Comparison of ENCODE assay signal across 22 mouse cellular contexts in the genomic region with DNA sequence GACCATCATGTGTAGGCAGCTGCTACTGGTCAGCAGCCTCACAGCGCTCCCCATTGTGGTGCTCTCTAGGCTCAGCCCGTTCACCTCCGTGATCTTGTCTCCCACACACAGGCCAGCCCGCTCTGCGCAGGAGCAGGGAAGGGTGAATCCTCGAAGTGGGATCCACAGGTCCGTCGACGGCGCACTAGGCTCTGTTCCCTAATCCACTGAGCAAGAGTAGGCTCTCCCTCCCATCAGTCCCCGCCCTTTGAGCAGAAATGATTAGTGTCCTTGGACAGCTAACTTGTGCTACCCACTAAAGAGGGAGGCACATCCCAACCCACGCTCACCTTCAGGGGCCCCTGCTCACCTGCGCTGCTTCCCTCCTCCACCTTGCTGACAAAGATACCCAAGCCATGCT. TPM values are rescaled to one million over a fixed set of nuclear protein-coding genes. Genes with fewer than 3 reads are reported as not detected.
DNase-seq lines count a peak whose midpoint lies in the region; ATAC-seq and TF ChIP-seq lines count a peak whose summit lies in the region.
"Had no signal": no experiment of that assay in that cellular context is flagged by ENCODE, and none has a peak within 500 bp of the region (broad histone marks: within the 10 kb centered on the region; RNA-seq: fewer than 3 reads in every experiment).

No protein-coding gene starts in this region.

- H3K79me2 ChIP-seq in myocyte (ENCODE audit: control insufficient read depth, insufficient read depth), result no peaks in the 10 kb centered on the region

- no peak for DNase-seq in forebrain, embryonic 10.5 days (ENCODE audit: extremely low spot score, low spot score)
- peak; percentile 56 for DNase-seq in testis, postnatal 10 days (ENCODE audit: low spot score)
- no peak for DNase-seq in testis, postnatal 14 days (ENCODE audit: low spot score)
- DNase-seq in cerebellum, adult 18-20 months, result no peak
- DNase-seq: adrenal gland, postnatal 10 days; B cell, adult 2 months; cerebellum, adult 11 months; cerebellum, adult 9-10 months; cerebellum, postnatal 25 days; gastrocnemius, postnatal 25 days; heart, postnatal 10 days; heart, postnatal 4 days had no signal

- no peak overlapping the region for H3K4me3 ChIP-seq in forebrain, embryonic 10.5 days
- no peak overlapping the region for H3K4me3 ChIP-seq in forebrain, embryonic 13.5 days
- no peak overlapping the region for H3K4me3 ChIP-seq in hindbrain, embryonic 12.5 days
- no peak overlapping the region for H3K4me3 ChIP-seq in hindbrain, embryonic 16.5 days (ENCODE audit: low read length)
- no peak overlapping the region for H3K4me3 ChIP-seq in myocyte
- H3K4me3 ChIP-seq: embryonic facial prominence, embryonic 13.5 days; forebrain, embryonic 15.5 days; heart, embryonic 10.5 days had no signal

- peak overlapping the region; percentile 30; the same call in 1 of the 2 replicates for H3K27ac ChIP-seq in forebrain, embryonic 10.5 days
- H3K27ac ChIP-seq in forebrain, embryonic 13.5 days, result no peak overlapping the region
- H3K27ac ChIP-seq in hindbrain, embryonic 12.5 days, result no peak overlapping the region
- no peak overlapping the region for H3K27ac ChIP-seq in hindbrain, embryonic 16.5 days (ENCODE audit: low read depth, low read length)
- H3K27ac ChIP-seq: embryonic facial prominence, embryonic 13.5 days; forebrain, embryonic 15.5 days; heart, embryonic 10.5 days; hindbrain, embryonic 14.5 days had no signal

- TF ChIP-seq POLR2A in myocyte (IDR thresholded peaks at IDR 0.05; ENCODE audit: insufficient read length, low read depth), result no peak

- no peak overlapping the region for H3K9ac ChIP-seq in forebrain, embryonic 13.5 days
- H3K9ac ChIP-seq in hindbrain, embryonic 12.5 days, result no peak overlapping the region
- no peak overlapping the region; the same call in 1 of the 2 replicates for H3K9ac ChIP-seq in hindbrain, embryonic 16.5 days (ENCODE audit: low read depth, low read length)
- H3K9ac ChIP-seq: embryonic facial prominence, embryonic 13.5 days; forebrain, embryonic 15.5 days; hindbrain, embryonic 14.5 days had no signal

- no peak overlapping the region for H3K4me2 ChIP-seq in forebrain, embryonic 13.5 days
- no peak overlapping the region for H3K4me2 ChIP-seq in hindbrain, embryonic 12.5 days (replicated peaks)
- no peak overlapping the region for H3K4me2 ChIP-seq in hindbrain, embryonic 16.5 days (ENCODE audit: low read length)
- H3K4me2 ChIP-seq in myocyte (ENCODE audit: low read depth), result no peak overlapping the region
- H3K4me2 ChIP-seq: embryonic facial prominence, embryonic 13.5 days; forebrain, embryonic 15.5 days; hindbrain, embryonic 14.5 days had no signal

- H3K27me3 ChIP-seq in forebrain, embryonic 10.5 days (ENCODE audit: poor library complexity, severe bottlenecking), result peaks cover 84% of the 10 kb centered on the region
- peaks cover 16% of the 10 kb centered on the region for H3K27me3 ChIP-seq in forebrain, embryonic 13.5 days
- peaks cover 52% of the 10 kb centered on the region for H3K27me3 ChIP-seq in hindbrain, embryonic 12.5 days
- no peaks in the 10 kb centered on the region for H3K27me3 ChIP-seq in hindbrain, embryonic 16.5 days (replicated peaks; ENCODE audit: control insufficient read depth, insufficient read depth, low read length)
- no peaks in the 10 kb centered on the region for H3K27me3 ChIP-seq in myocyte (ENCODE audit: control insufficient read depth, insufficient read depth, insufficient read length)

- no peaks in the 10 kb centered on the region for H3K36me3 ChIP-seq in forebrain, embryonic 10.5 days (replicated peaks)
- no peaks in the 10 kb centered on the region for H3K36me3 ChIP-seq in forebrain, embryonic 13.5 days (ENCODE audit: poor library complexity, severe bottlenecking)
- no peaks in the 10 kb centered on the region for H3K36me3 ChIP-seq in hindbrain, embryonic 12.5 days
- no peaks in the 10 kb centered on the region for H3K36me3 ChIP-seq in hindbrain, embryonic 16.5 days (ENCODE audit: control insufficient read depth, insufficient read depth, low read length)
- no peaks in the 10 kb centered on the region for H3K36me3 ChIP-seq in myocyte (ENCODE audit: control insufficient read depth, insufficient read depth)
- H3K36me3 ChIP-seq: embryonic facial prominence, embryonic 13.5 days; forebrain, embryonic 15.5 days; heart, embryonic 10.5 days had no signal

- no peak for ATAC-seq in forebrain, embryonic 13.5 days
- peak; percentile 21; the same call in 1 of the 2 replicates for ATAC-seq in hindbrain, embryonic 12.5 days (ENCODE audit: low FRiP score)
- ATAC-seq in hindbrain, embryonic 16.5 days, result no peak
- ATAC-seq: CD4-positive, CD25-positive, alpha-beta regulatory T cell, adult 4 months; forebrain, embryonic 15.5 days; intestine, embryonic 16.5 days had no signal

- no peaks in the 10 kb centered on the region for H3K9me3 ChIP-seq in forebrain, embryonic 10.5 days
- no peaks in the 10 kb centered on the region for H3K9me3 ChIP-seq in forebrain, embryonic 13.5 days (replicated peaks)
- no peaks in the 10 kb centered on the region for H3K9me3 ChIP-seq in hindbrain, embryonic 12.5 days (replicated peaks)
- H3K9me3 ChIP-seq in hindbrain, embryonic 16.5 days (ENCODE audit: control insufficient read depth, low read length), result no peaks in the 10 kb centered on the region
- H3K9me3 ChIP-seq: embryonic facial prominence, embryonic 13.5 days; forebrain, embryonic 15.5 days; heart, embryonic 10.5 days had no signal

- H3K4me1 ChIP-seq in forebrain, embryonic 10.5 days, result peaks cover 27% of the 10 kb centered on the region
- H3K4me1 ChIP-seq in forebrain, embryonic 13.5 days, result 0 out of 2 replicates have a peak, but pooled peaks cover 4% of the 10 kb centered on the region
- H3K4me1 ChIP-seq in hindbrain, embryonic 12.5 days, result peaks cover 2% of the 10 kb centered on the region; the same call in 1 of the 2 replicates
- no peaks in the 10 kb centered on the region for H3K4me1 ChIP-seq in hindbrain, embryonic 16.5 days (ENCODE audit: control insufficient read depth, insufficient read depth, low read depth, low read length)
- H3K4me1 ChIP-seq: forebrain, embryonic 15.5 days had no signal

- 57% methylated on average over 13 of the region's 13 CpGs for WGBS in forebrain, embryonic 10.5 days
- WGBS in forebrain, embryonic 13.5 days, result 60% methylated on average over 13 of the region's 13 CpGs
- WGBS in hindbrain, embryonic 12.5 days, result 51% methylated on average over 13 of the region's 13 CpGs
- 55% methylated on average over 13 of the region's 13 CpGs for WGBS in hindbrain, embryonic 16.5 days

- no peak overlapping the region for H3ac ChIP-seq in myocyte (ENCODE audit: control insufficient read depth, insufficient read length)

TF ChIP-seq in myocyte, 11 proteins besides CTCF, POLR2A, EP300 and RAD21:
- TF ChIP-seq SRF (IDR thresholded peaks at IDR 0.05; ENCODE audit: control insufficient read depth, insufficient read length, low read depth) (no peak), POLR2AphosphoS2 (IDR thresholded peaks at IDR 0.05; ENCODE audit: insufficient read length, low read depth) (no peak), USF1 (IDR thresholded peaks at IDR 0.05; ENCODE audit: low read depth) (no peak), MYOG (IDR thresholded peaks at IDR 0.05; ENCODE audit: control insufficient read depth in 1 of 3, insufficient read depth in 1 of 3, insufficient read length in 2 of 3, low read depth in 2 of 3) (peak in 2 of 3 experiments; percentile 21 to 38), MYOD1 (IDR thresholded peaks at IDR 0.05; ENCODE audit: control insufficient read depth in 1 of 3, insufficient read length in 2 of 3, low read depth in 2 of 3) (peak in 1 of 3 experiments; percentile 11), TCF3 (IDR thresholded peaks at IDR 0.05; ENCODE audit: insufficient read length, low read depth) (no peak)

RNA-seq across cellular contexts. Expression of a gene that starts 5.3 kb away (rescaled TPM):
- 0.15 and 0.25 TPM in 2 replicates for polyA plus RNA-seq in forebrain, embryonic 10.5 days (2016; fragmentation: Nextera tagmentation; extraction: Ambion mirVana)
- polyA plus RNA-seq in forebrain, embryonic 13.5 days (2015; fragmentation: Nextera tagmentation; extraction: Ambion mirVana), result 0.92 and 1.5 TPM in 2 replicates
- polyA plus RNA-seq in hindbrain, embryonic 12.5 days (2016; fragmentation: Nextera tagmentation; extraction: Ambion mirVana), result 0.72 and 0.81 TPM in 2 replicates
- 3.0 and 3.2 TPM in 2 replicates for polyA plus RNA-seq in hindbrain, embryonic 16.5 days (2015; fragmentation: Nextera tagmentation; extraction: Ambion mirVana)
- polyA plus RNA-seq in myocyte (2012; fragmentation: generic; extraction: Trizol), result 5.0 TPM
- polyA plus RNA-seq: CD4-positive, CD25-positive, alpha-beta regulatory T cell, adult 4 months had no signal

RNA-seq across cellular contexts. Expression of a gene that starts 7.1 kb away (rescaled TPM):
- 6.3 and 6.9 TPM in 2 replicates for polyA plus RNA-seq in forebrain, embryonic 10.5 days (2016; fragmentation: Nextera tagmentation; extraction: Ambion mirVana)
- 38.8 and 42.2 TPM in 2 replicates for polyA plus RNA-seq in forebrain, embryonic 13.5 days (2015; fragmentation: Nextera tagmentation; extraction: Ambion mirVana)
- polyA plus RNA-seq in hindbrain, embryonic 12.5 days (2016; fragmentation: Nextera tagmentation; extraction: Ambion mirVana), result 38.2 and 41.6 TPM in 2 replicates
- 76.8 and 85.4 TPM in 2 replicates for polyA plus RNA-seq in hindbrain, embryonic 16.5 days (2015; fragmentation: Nextera tagmentation; extraction: Ambion mirVana)
- polyA plus RNA-seq in myocyte (2012; fragmentation: generic; extraction: Trizol), result 43.4 TPM

RNA-seq across cellular contexts. Expression of a gene that starts 26.0 kb away (rescaled TPM):
- polyA plus RNA-seq in forebrain, embryonic 10.5 days (2016; fragmentation: Nextera tagmentation; extraction: Ambion mirVana), result 47.9 and 52.4 TPM in 2 replicates
- polyA plus RNA-seq in forebrain, embryonic 13.5 days (2015; fragmentation: Nextera tagmentation; extraction: Ambion mirVana), result 24.5 and 24.7 TPM in 2 replicates
- polyA plus RNA-seq in hindbrain, embryonic 12.5 days (2016; fragmentation: Nextera tagmentation; extraction: Ambion mirVana), result 71.0 and 72.1 TPM in 2 replicates
- 14.8 and 18.7 TPM in 2 replicates for polyA plus RNA-seq in hindbrain, embryonic 16.5 days (2015; fragmentation: Nextera tagmentation; extraction: Ambion mirVana)
- polyA plus RNA-seq in myocyte (2012; fragmentation: generic; extraction: Trizol), result 66.1 TPM

RNA-seq across cellular contexts. Expression of a gene that starts 34.0 kb away (rescaled TPM):
- polyA plus RNA-seq in forebrain, embryonic 10.5 days (2016; fragmentation: Nextera tagmentation; extraction: Ambion mirVana), result 71.4 and 75.0 TPM in 2 replicates
- 82.2 and 89.7 TPM in 2 replicates for polyA plus RNA-seq in forebrain, embryonic 13.5 days (2015; fragmentation: Nextera tagmentation; extraction: Ambion mirVana)
- 79.4 and 81.6 TPM in 2 replicates for polyA plus RNA-seq in hindbrain, embryonic 12.5 days (2016; fragmentation: Nextera tagmentation; extraction: Ambion mirVana)
- 90.1 and 98.4 TPM in 2 replicates for polyA plus RNA-seq in hindbrain, embryonic 16.5 days (2015; fragmentation: Nextera tagmentation; extraction: Ambion mirVana)
- 81.3 TPM for polyA plus RNA-seq in myocyte (2012; fragmentation: generic; extraction: Trizol)

RNA-seq across cellular contexts. Expression of a gene that starts 34.8 kb away (rescaled TPM):
- 34.5 and 35.8 TPM in 2 replicates for polyA plus RNA-seq in forebrain, embryonic 10.5 days (2016; fragmentation: Nextera tagmentation; extraction: Ambion mirVana)
- 21.1 and 22.2 TPM in 2 replicates for polyA plus RNA-seq in forebrain, embryonic 13.5 days (2015; fragmentation: Nextera tagmentation; extraction: Ambion mirVana)
- 19.7 and 21.7 TPM in 2 replicates for polyA plus RNA-seq in hindbrain, embryonic 12.5 days (2016; fragmentation: Nextera tagmentation; extraction: Ambion mirVana)
- 12.4 and 15.5 TPM in 2 replicates for polyA plus RNA-seq in hindbrain, embryonic 16.5 days (2015; fragmentation: Nextera tagmentation; extraction: Ambion mirVana)
- 13.5 TPM for polyA plus RNA-seq in myocyte (2012; fragmentation: generic; extraction: Trizol)
